In the genomic region with DNA sequence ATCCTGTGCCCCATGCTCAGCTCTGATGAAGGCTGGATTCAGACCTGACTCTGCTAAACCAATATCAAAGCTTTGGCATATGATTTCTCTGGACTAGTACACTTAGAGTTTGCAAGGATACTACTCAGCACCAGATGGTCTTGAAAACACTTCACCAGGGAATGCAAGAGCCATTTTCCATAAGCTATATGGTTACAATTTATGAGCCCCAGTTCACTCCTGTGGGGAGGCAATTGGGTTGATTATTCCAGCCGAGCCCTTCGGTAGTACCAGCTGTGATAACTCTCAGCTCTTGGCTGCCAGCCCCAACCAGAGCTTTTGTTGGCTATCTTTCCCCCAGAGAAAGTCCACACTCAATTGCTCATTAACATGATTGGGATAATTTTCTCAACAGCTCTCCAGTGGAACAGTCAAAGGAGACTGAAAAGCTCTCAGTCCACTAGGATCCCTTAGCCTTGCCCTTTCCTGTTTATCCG, we compare ENCODE assay signal across 7 mouse cellular contexts.
A peak's percentile ranks its signal among the peaks of the same experiment; 100 is the strongest.
DNase-seq lines count a peak whose midpoint lies in the region; ATAC-seq lines count a peak whose summit lies in the region.

No protein-coding gene starts in this region.

- DNase-seq in neural tube, embryonic 10.5 days (ENCODE audit: extremely low spot score, low spot score), result no peak
- DNase-seq in hindbrain, embryonic 14.5 days (ENCODE audit: low spot score), result peak; percentile 39
- peak; percentile 53 for DNase-seq in layer of hippocampus, adult 9-11 months
- no peak for DNase-seq in adipocyte (ENCODE audit: low spot score)
- no peak for DNase-seq in adrenal gland, adult 8-10 months

- no peak overlapping the region for H3K4me2 ChIP-seq in neural tube, embryonic 12.5 days (replicated peaks)
- no peak overlapping the region for H3K4me2 ChIP-seq in hindbrain, embryonic 14.5 days (replicated peaks)
- no peak overlapping the region for H3K4me2 ChIP-seq in midbrain, embryonic 16.5 days (ENCODE audit: low read length)

- no peak overlapping the region for H3K27ac ChIP-seq in neural tube, embryonic 12.5 days
- no peak overlapping the region for H3K27ac ChIP-seq in hindbrain, embryonic 14.5 days
- H3K27ac ChIP-seq in midbrain, embryonic 16.5 days (ENCODE audit: low read length), result no peak overlapping the region

- 49% methylated on average over 3 of the region's 3 CpGs for WGBS in neural tube, embryonic 12.5 days
- WGBS in hindbrain, embryonic 14.5 days, result 46% methylated on average over 3 of the region's 3 CpGs
- WGBS in midbrain, embryonic 16.5 days, result 31% methylated on average over 3 of the region's 3 CpGs

- H3K4me1 ChIP-seq in neural tube, embryonic 12.5 days, result no peaks in the 10 kb centered on the region
- peaks cover 11% of the 10 kb centered on the region; the same call in 1 of the 2 replicates for H3K4me1 ChIP-seq in hindbrain, embryonic 14.5 days (replicated peaks; ENCODE audit: control insufficient read depth, insufficient read depth, low read length)
- H3K4me1 ChIP-seq in midbrain, embryonic 16.5 days (ENCODE audit: control insufficient read depth, insufficient read depth, low read length), result no peaks in the 10 kb centered on the region

- no peak overlapping the region for H3K9ac ChIP-seq in neural tube, embryonic 12.5 days
- H3K9ac ChIP-seq in hindbrain, embryonic 14.5 days, result no peak overlapping the region
- no peak overlapping the region for H3K9ac ChIP-seq in midbrain, embryonic 16.5 days (ENCODE audit: low read depth, low read length)

- H3K36me3 ChIP-seq in neural tube, embryonic 12.5 days, result no peaks in the 10 kb centered on the region
- no peaks in the 10 kb centered on the region for H3K36me3 ChIP-seq in hindbrain, embryonic 14.5 days (replicated peaks; ENCODE audit: control insufficient read depth, insufficient read depth)
- no peaks in the 10 kb centered on the region for H3K36me3 ChIP-seq in midbrain, embryonic 16.5 days (ENCODE audit: control insufficient read depth, insufficient read depth, low read length)

- H3K4me3 ChIP-seq in neural tube, embryonic 12.5 days, result no peak overlapping the region
- H3K4me3 ChIP-seq in hindbrain, embryonic 14.5 days (replicated peaks; ENCODE audit: low read length), result no peak overlapping the region
- no peak overlapping the region for H3K4me3 ChIP-seq in midbrain, embryonic 16.5 days (ENCODE audit: low read depth, low read length)

- ATAC-seq in neural tube, embryonic 12.5 days (ENCODE audit: low FRiP score, low read depth), result peak; percentile 63; the same call in 1 of the 2 replicates
- ATAC-seq in hindbrain, embryonic 14.5 days (ENCODE audit: low FRiP score), result peak; percentile 81; the same call in 1 of the 2 replicates
- peak; percentile 66; the same call in 1 of the 2 replicates for ATAC-seq in midbrain, embryonic 16.5 days

- no peaks in the 10 kb centered on the region for H3K9me3 ChIP-seq in neural tube, embryonic 12.5 days
- H3K9me3 ChIP-seq in hindbrain, embryonic 14.5 days (ENCODE audit: control insufficient read depth, low read length), result no peaks in the 10 kb centered on the region
- H3K9me3 ChIP-seq in midbrain, embryonic 16.5 days (replicated peaks; ENCODE audit: control insufficient read depth, low read length, poor library complexity, severe bottlenecking), result no peaks in the 10 kb centered on the region

- H3K27me3 ChIP-seq in neural tube, embryonic 12.5 days (replicated peaks), result no peaks in the 10 kb centered on the region
- no peaks in the 10 kb centered on the region for H3K27me3 ChIP-seq in hindbrain, embryonic 14.5 days (ENCODE audit: control insufficient read depth, insufficient read depth, low read length)
- H3K27me3 ChIP-seq in midbrain, embryonic 16.5 days (ENCODE audit: control insufficient read depth, insufficient read depth, low read depth, low read length), result no peaks in the 10 kb centered on the region

Comparison
In these comparisons a context has a peak if more than half of its experiments do, and no peak if none do; other contexts are left out.
1. DNase-seq: peak in hindbrain, embryonic 14.5 days (single experiment) and layer of hippocampus, adult 9-11 months (single experiment); none in neural tube, embryonic 10.5 days (single experiment), adipocyte (single experiment) and adrenal gland, adult 8-10 months (single experiment).
2. Peak in every context shown above with its lines, with median percentiles within 50 percentile points of each other: ATAC-seq.